Mouse (Mus musculus): ENCODE measurements around the gene Dtd2. TPM values are rescaled to one million over a fixed set of nuclear protein-coding genes. Genes with fewer than 3 reads are reported as not detected.

Dtd2 gene
- total RNA-seq (2021): 10 to 100 TPM; 10.5 to 13.3 TPM
- long read RNA-seq, transcript Dtd2-201 (3 exons, 2,564 nt): major isoform, 10 of 18 reads
- long read RNA-seq, partial matches to known transcripts: 0 of 18 reads
- long read RNA-seq, other reads (novel, unspliced or antisense): 7 of 18 reads

- peak; percentile 97 to 98 for DNase-seq (ENCODE audit: low spot score in 2 of 2)
These were observed at the start of gene Dtd2 for GRCm38 (mm10) chr12:52005877-52006632. TSS of gene Dtd2 (minus strand) at chr12:52006501.

GRCm38 (mm10) chr12:52049324-52049723, 43.0 kb upstream of the Dtd2 start:
- no peak for DNase-seq (ENCODE audit: low spot score in 2 of 2)

GRCm38 (mm10) chr12:52046371-52046770, 40.1 kb upstream of the Dtd2 start:
- DNase-seq (ENCODE audit: low spot score in 2 of 2): no peak

GRCm38 (mm10) chr12:52042818-52043336, 36.6 kb upstream of the Dtd2 start:
- DNase-seq (ENCODE audit: low spot score in 2 of 2): peak; percentile 22 to 28

- no peak for DNase-seq (ENCODE audit: low spot score in 2 of 2)
These were observed 32.1 kb upstream of the Dtd2 start for GRCm38 (mm10) chr12:52038352-52038751.

- DNase-seq (ENCODE audit: low spot score in 2 of 2): no peak
These were observed 28.7 kb upstream of the Dtd2 start for GRCm38 (mm10) chr12:52034956-52035355.

- DNase-seq (ENCODE audit: low spot score in 2 of 2): no peak
These were observed 26.0 kb upstream of the Dtd2 start for GRCm38 (mm10) chr12:52032276-52032675.

- DNase-seq (ENCODE audit: low spot score in 2 of 2): no peak
These were observed 21.7 kb upstream of the Dtd2 start, which contains the start of gene Gpr33 for GRCm38 (mm10) chr12:52027963-52028362. TSS of gene Gpr33 (minus strand) at chr12:52028063.

- no peak for DNase-seq (ENCODE audit: low spot score in 2 of 2)
These were observed 8.3 kb upstream of the Dtd2 start for GRCm38 (mm10) chr12:52014494-52015029.

- no peak for DNase-seq (ENCODE audit: low spot score in 2 of 2)
These were observed 7.7 kb upstream of the Dtd2 start for GRCm38 (mm10) chr12:52014044-52014443.

GRCm38 (mm10) chr12:52013274-52013673, 7.0 kb upstream of the Dtd2 start:
- DNase-seq (ENCODE audit: low spot score in 2 of 2): no peak

GRCm38 (mm10) chr12:52012159-52012558, 5.9 kb upstream of the Dtd2 start:
- DNase-seq (ENCODE audit: low spot score in 2 of 2): no peak

- no peak for DNase-seq (ENCODE audit: low spot score in 2 of 2)
These were observed 4.3 kb upstream of the Dtd2 start for GRCm38 (mm10) chr12:52010630-52010961.

- DNase-seq (ENCODE audit: low spot score in 2 of 2): no peak
These were observed 3.8 kb upstream of the Dtd2 start for GRCm38 (mm10) chr12:52009928-52010629.

GRCm38 (mm10) chr12:52006633-52006994, 313 bp upstream of the Dtd2 start:
- DNase-seq (ENCODE audit: low spot score in 2 of 2): no peak

GRCm38 (mm10) chr12:52002746-52003145, 3.6 kb downstream of the Dtd2 start:
- no peak for DNase-seq (ENCODE audit: low spot score in 2 of 2)

- peak; percentile 60 to 73 for DNase-seq (ENCODE audit: low spot score in 2 of 2)
These were observed 4.8 kb downstream of the Dtd2 start for GRCm38 (mm10) chr12:52001544-52001943.

GRCm38 (mm10) chr12:51998366-51998932, 7.9 kb downstream of the Dtd2 start:
- no peak for DNase-seq (ENCODE audit: low spot score in 2 of 2)

- no peak for DNase-seq (ENCODE audit: low spot score in 2 of 2)
These were observed 10.4 kb downstream of the Dtd2 start for GRCm38 (mm10) chr12:51995738-51996536.

GRCm38 (mm10) chr12:51990629-51991028, 15.7 kb downstream of the Dtd2 start:
- no peak for DNase-seq (ENCODE audit: low spot score in 2 of 2)

- no peak for DNase-seq (ENCODE audit: low spot score in 2 of 2)
These were observed 17.8 kb downstream of the Dtd2 start for GRCm38 (mm10) chr12:51988536-51988935.

Data from layer of hippocampus, postnatal 10 days (tissue).